Mouse (Mus musculus) olfactory bulb, adult 2 months (tissue): ENCODE measurements around the gene Ndufs3.

Experiments
- CTCF ChIP-seq: fragments of 200-500 bp; IDR thresholded peaks from 2 replicates; pipeline ENCODE4 v1.5.1; 2012; ENCODE audit warnings: low read depth, mild to moderate bottlenecking, low read length, moderate library complexity; ENCODE audit not compliant: insufficient read depth
- POLR2A ChIP-seq: fragments of 200-500 bp; IDR thresholded peaks from 2 replicates; pipeline ENCODE4 v1.6.1; 2012; ENCODE audit warnings: mild to moderate bottlenecking, low read depth, low read length, moderate library complexity; ENCODE audit not compliant: insufficient read depth

DNA sequence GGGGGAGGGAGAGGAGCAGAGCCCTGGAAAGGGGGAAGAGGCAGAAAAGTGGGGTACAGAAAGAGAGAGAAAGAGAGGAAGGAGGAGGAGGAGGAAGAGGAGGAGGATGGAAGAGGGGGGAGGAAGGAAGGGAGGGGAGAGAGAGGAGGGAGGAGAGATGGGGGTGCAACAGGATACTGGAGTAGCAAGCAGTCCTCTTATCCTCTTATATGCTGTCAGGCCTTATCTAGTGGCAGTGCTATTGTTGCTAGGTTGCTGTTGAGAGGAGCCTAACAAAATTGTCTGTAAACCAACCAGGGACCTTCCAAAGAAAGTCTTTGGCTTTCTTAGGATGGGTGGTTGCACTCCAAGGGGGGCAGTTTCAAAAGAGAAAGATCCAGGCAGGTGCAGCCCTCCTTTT is 25.2 kb downstream of the Ndufs3 start:
- TF ChIP-seq CTCF (no peak), POLR2A (no peak)
